Mouse (Mus musculus) myocyte (in vitro differentiated cells): ENCODE data around the gene Fam222b.

Experiments
- E2F4 ChIP-seq: IDR thresholded peaks from one replicate; pipeline ENCODE4 v1.6.1; 2011; ENCODE audit warnings: mild to moderate bottlenecking, control low read depth, moderate library complexity; ENCODE audit not compliant: insufficient read depth
- MAX ChIP-seq: IDR thresholded peaks from one replicate; pipeline ENCODE4 v1.6.1; 2011; ENCODE audit warnings: low read depth, mild to moderate bottlenecking, control low read depth
- MYOD1 ChIP-seq, 3 experiments: IDR thresholded peaks; one replicate each; pipeline ENCODE4 v1.6.1; 2011; ENCODE audit warnings: control low read depth in 2 of 3, low read depth in 2 of 3, mild to moderate bottlenecking in 2 of 3, moderate library complexity in 1 of 3; ENCODE audit not compliant: insufficient read length in 2 of 3, control insufficient read depth in 1 of 3
- POLR2A ChIP-seq: IDR thresholded peaks from one replicate; pipeline ENCODE4 v1.6.1; 2011; ENCODE audit warnings: low read depth, mild to moderate bottlenecking, control low read depth, moderate library complexity; ENCODE audit not compliant: insufficient read length
- POLR2AphosphoS2 ChIP-seq: IDR thresholded peaks from one replicate; pipeline ENCODE4 v1.6.1; 2011; ENCODE audit warnings: low read depth, control low read depth; ENCODE audit not compliant: insufficient read length

GRCm38 (mm10) chr11:78182450-78182849, 88.0 kb downstream of the Fam222b start:
- no peak for TF ChIP-seq POLR2AphosphoS2
- TF ChIP-seq E2F4 = no peak
- no peak for TF ChIP-seq POLR2A
- no peak for TF ChIP-seq MAX
- TF ChIP-seq MYOD1 (IDR thresholded peaks at IDR 0.05; ENCODE audit: control insufficient read depth in 1 of 3, insufficient read length in 2 of 3, low read depth in 2 of 3) = no peak
